Mouse (Mus musculus): Measurements from ENCODE around the gene Rbms3. TPM values are rescaled to one million over a fixed set of nuclear protein-coding genes. Genes with fewer than 3 reads are reported as not detected.

Gene Rbms3
- polyA plus RNA-seq, 1 experiment = not detected

DNA sequence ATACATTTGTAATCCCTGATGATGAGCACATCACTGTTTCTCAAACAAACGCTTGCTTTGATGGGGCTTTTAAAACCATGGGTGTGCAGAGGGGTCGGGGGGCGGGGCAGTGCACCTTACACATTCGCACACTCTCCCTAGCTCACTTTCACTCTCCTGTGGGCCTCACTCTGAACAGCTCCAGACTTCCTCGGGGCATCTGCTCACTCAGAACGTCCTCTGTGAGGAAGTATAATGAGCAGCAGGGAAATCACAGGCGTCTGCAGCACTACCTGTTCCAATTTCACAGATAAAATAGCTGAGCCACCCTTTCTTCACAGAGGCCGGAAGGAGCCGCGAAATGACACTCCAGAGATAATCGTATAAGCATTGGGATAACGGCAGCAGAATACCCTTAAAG lies 611.4 kb downstream of the Rbms3 start:
- no peak overlapping the region for H3K27ac ChIP-seq (ENCODE audit: insufficient read depth, low read depth, low read length)
- H3K4me3 ChIP-seq (ENCODE audit: insufficient read depth, low read depth, low read length) = no peak overlapping the region
- no peaks in the 10 kb centered on the region for H3K4me1 ChIP-seq (ENCODE audit: control insufficient read depth, insufficient read depth, low read length)
- TF ChIP-seq CTCF (IDR thresholded peaks at IDR 0.05; ENCODE audit: insufficient read depth, low read depth, low read length) (no peak), POLR2A (IDR thresholded peaks at IDR 0.05; ENCODE audit: insufficient read depth, low read depth, low read length) (no peak)
- WGBS = 76% methylated on average over 12 of the region's 12 CpGs

DNA sequence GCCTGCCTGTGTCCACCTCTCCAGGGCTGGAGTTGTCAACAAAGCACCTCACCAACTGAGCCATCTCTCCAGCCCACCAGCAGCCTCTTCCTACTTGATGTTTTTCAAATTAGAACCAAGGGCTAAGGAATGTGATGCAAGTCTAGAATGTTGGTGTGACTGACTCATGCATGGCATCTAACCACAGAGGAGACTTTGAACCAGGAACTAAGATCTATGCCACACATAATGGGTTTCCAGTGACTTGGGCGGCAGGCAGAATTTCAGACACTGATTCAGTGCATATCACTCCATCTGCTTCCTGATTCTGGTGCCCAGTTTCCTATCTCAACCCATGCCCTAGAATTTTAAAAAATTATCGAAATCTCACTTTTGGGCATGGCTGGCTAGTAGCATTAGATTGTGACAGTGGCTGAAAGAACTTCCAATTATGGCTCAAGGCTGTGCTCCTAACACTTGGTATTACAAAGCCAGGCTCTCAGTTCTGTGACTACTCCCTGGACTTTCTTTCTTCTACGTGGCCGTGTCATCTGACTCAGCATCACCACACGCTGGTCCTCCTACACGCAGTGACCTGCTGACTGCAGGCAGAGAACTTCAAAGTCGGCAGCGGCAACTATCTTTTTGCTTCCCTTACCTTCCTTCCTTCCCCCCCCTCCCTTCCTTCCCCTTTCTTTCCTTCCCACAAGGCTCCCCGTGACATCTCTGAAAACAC lies 613.0 kb downstream of the Rbms3 start:
- H3K4me1 ChIP-seq (ENCODE audit: control insufficient read depth, insufficient read depth, low read length) = no peaks in the 10 kb centered on the region
- WGBS = 89% methylated on average over 9 of the region's 9 CpGs
- TF ChIP-seq POLR2A (IDR thresholded peaks at IDR 0.05; ENCODE audit: insufficient read depth, low read depth, low read length) (no peak), CTCF (IDR thresholded peaks at IDR 0.05; ENCODE audit: insufficient read depth, low read depth, low read length) (no peak)
- H3K27ac ChIP-seq (ENCODE audit: insufficient read depth, low read depth, low read length) = no peak overlapping the region
- no peak overlapping the region for H3K4me3 ChIP-seq (ENCODE audit: insufficient read depth, low read depth, low read length)

- Histone ChIP-seq H3K27ac (ENCODE audit: insufficient read depth, low read depth, low read length) (no peak overlapping the region), H3K4me1 (ENCODE audit: control insufficient read depth, insufficient read depth, low read length) (no peaks in the 10 kb centered on the region), H3K4me3 (ENCODE audit: insufficient read depth, low read depth, low read length) (no peak overlapping the region)
- TF ChIP-seq POLR2A (IDR thresholded peaks at IDR 0.05; ENCODE audit: insufficient read depth, low read depth, low read length) = no peak
- no peak for TF ChIP-seq CTCF (IDR thresholded peaks at IDR 0.05; ENCODE audit: insufficient read depth, low read depth, low read length)
- 91% methylated on average over 3 of the region's 3 CpGs for whole genome bisulfite sequencing
Measured at GRCm38 (mm10) chr9:117013386-117013785, 616.3 kb downstream of the Rbms3 start.

- WGBS = 85% methylated on average over 3 of the region's 3 CpGs
- TF ChIP-seq CTCF (IDR thresholded peaks at IDR 0.05; ENCODE audit: insufficient read depth, low read depth, low read length) = no peak
- TF ChIP-seq POLR2A (IDR thresholded peaks at IDR 0.05; ENCODE audit: insufficient read depth, low read depth, low read length) = no peak
- no peaks in the 10 kb centered on the region for H3K4me1 ChIP-seq (ENCODE audit: control insufficient read depth, insufficient read depth, low read length)
- H3K27ac ChIP-seq (ENCODE audit: insufficient read depth, low read depth, low read length) = no peak overlapping the region
- H3K4me3 ChIP-seq (ENCODE audit: insufficient read depth, low read depth, low read length) = no peak overlapping the region
Measured at GRCm38 (mm10) chr9:117010801-117011200, 618.9 kb downstream of the Rbms3 start.

- WGBS = 76% methylated on average over 1 of the region's 1 CpGs
- TF ChIP-seq CTCF (IDR thresholded peaks at IDR 0.05; ENCODE audit: insufficient read depth, low read depth, low read length) (no peak), POLR2A (IDR thresholded peaks at IDR 0.05; ENCODE audit: insufficient read depth, low read depth, low read length) (no peak)
- H3K4me1 ChIP-seq (ENCODE audit: control insufficient read depth, insufficient read depth, low read length) = no peaks in the 10 kb centered on the region
- no peak overlapping the region for H3K27ac ChIP-seq (ENCODE audit: insufficient read depth, low read depth, low read length)
- no peak overlapping the region for H3K4me3 ChIP-seq (ENCODE audit: insufficient read depth, low read depth, low read length)
Measured at GRCm38 (mm10) chr9:117008194-117008593, 621.5 kb downstream of the Rbms3 start.

GRCm38 (mm10) chr9:117002083-117002482 lies 627.6 kb downstream of the Rbms3 start:
- WGBS = 44% methylated on average over 2 of the region's 2 CpGs
- Histone ChIP-seq H3K27ac (ENCODE audit: insufficient read depth, low read depth, low read length) (no peak overlapping the region), H3K4me1 (ENCODE audit: control insufficient read depth, insufficient read depth, low read length) (no peaks in the 10 kb centered on the region), H3K4me3 (ENCODE audit: insufficient read depth, low read depth, low read length) (no peak overlapping the region)
- TF ChIP-seq POLR2A (IDR thresholded peaks at IDR 0.05; ENCODE audit: insufficient read depth, low read depth, low read length) (no peak), CTCF (IDR thresholded peaks at IDR 0.05; ENCODE audit: insufficient read depth, low read depth, low read length) (no peak)

- H3K4me3 ChIP-seq (ENCODE audit: insufficient read depth, low read depth, low read length) = no peak overlapping the region
- no peak overlapping the region for H3K27ac ChIP-seq (ENCODE audit: insufficient read depth, low read depth, low read length)
- no peak for TF ChIP-seq POLR2A (IDR thresholded peaks at IDR 0.05; ENCODE audit: insufficient read depth, low read depth, low read length)
- TF ChIP-seq CTCF (IDR thresholded peaks at IDR 0.05; ENCODE audit: insufficient read depth, low read depth, low read length) = no peak
- WGBS = 54% methylated on average over 6 of the region's 6 CpGs
- no peaks in the 10 kb centered on the region for H3K4me1 ChIP-seq (ENCODE audit: control insufficient read depth, insufficient read depth, low read length)
Measured at GRCm38 (mm10) chr9:116999186-116999585, 630.5 kb downstream of the Rbms3 start.

DNA sequence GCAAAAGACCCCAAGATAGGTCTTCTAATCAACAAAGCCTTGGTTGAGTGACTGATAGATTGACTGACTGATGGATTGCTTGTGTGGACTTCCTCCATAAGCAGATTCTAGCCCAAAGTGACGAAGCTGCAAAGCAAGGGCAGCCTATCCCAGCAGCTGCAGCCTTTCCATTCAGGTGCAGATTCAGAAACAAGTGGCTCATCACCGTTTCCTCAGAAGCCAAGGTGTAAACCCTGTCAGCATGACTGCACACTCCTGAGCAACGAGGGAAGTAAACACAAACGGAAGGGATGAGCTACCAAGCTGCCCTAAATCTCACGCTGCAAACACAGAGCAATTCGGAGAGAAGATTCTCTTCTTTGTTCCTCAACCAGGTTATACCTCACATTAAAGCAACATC lies 639.4 kb downstream of the Rbms3 start:
- WGBS = 89% methylated on average over 6 of the region's 6 CpGs
- Histone ChIP-seq H3K4me3 (ENCODE audit: insufficient read depth, low read depth, low read length) (no peak overlapping the region), H3K4me1 (ENCODE audit: control insufficient read depth, insufficient read depth, low read length) (no peaks in the 10 kb centered on the region), H3K27ac (ENCODE audit: insufficient read depth, low read depth, low read length) (no peak overlapping the region)
- TF ChIP-seq POLR2A (IDR thresholded peaks at IDR 0.05; ENCODE audit: insufficient read depth, low read depth, low read length) (no peak), CTCF (IDR thresholded peaks at IDR 0.05; ENCODE audit: insufficient read depth, low read depth, low read length) (no peak)

GRCm38 (mm10) chr9:116980801-116981200 lies 648.9 kb downstream of the Rbms3 start:
- Histone ChIP-seq H3K4me3 (ENCODE audit: insufficient read depth, low read depth, low read length) (no peak overlapping the region), H3K4me1 (ENCODE audit: control insufficient read depth, insufficient read depth, low read length) (no peaks in the 10 kb centered on the region), H3K27ac (ENCODE audit: insufficient read depth, low read depth, low read length) (no peak overlapping the region)
- 77% methylated on average over 5 of the region's 5 CpGs for WGBS
- TF ChIP-seq CTCF (IDR thresholded peaks at IDR 0.05; ENCODE audit: insufficient read depth, low read depth, low read length) = no peak
- no peak for TF ChIP-seq POLR2A (IDR thresholded peaks at IDR 0.05; ENCODE audit: insufficient read depth, low read depth, low read length)
